Mouse (Mus musculus) monocyte, adult 2 months (primary cell): Measurements from ENCODE around the gene Dnajb2.
A peak's percentile ranks its signal among the peaks of the same experiment; 100 is the strongest.

ENCODE experiments used
- DNase-seq, 2 experiments: peaks; one replicate each; pipeline ENCODE4 v3.0.0; 2022; ENCODE audit warnings: low spot score in 2 of 2, low read depth in 1 of 2

Dnajb2 gene

GRCm38 (mm10) chr1:75236117-75237050, at the start of gene Dnajb2:
Gene Dnajb2, plus strand, starts transcription at chr1:75236406.
- DNase-seq, result peak in 1 of 2 experiments; percentile 58

DNA sequence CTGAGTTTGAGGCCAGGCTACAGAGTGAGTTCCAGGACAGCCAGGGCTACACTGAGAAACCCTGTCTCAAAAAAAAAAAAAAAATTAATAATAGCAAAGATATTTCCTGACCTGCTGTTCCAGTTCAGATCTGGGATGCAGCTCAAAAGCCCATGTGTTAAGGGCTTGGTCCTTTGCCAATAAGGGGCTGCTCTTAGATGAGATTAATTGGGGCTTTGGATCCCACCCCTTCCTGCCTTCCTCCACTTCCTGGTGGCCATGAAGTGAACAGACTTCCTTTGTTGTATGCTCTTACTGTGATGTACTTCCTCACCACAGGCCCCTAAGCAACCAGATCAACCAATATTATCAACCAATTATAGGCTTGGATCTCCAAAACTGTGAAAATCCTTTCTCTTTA, 49.1 kb upstream of the Dnajb2 start:
- DNase-seq, result no peak

- peak; percentile 49 to 70 for DNase-seq
Observed at GRCm38 (mm10) chr1:75187914-75188483, 48.2 kb upstream of the Dnajb2 start.

DNA sequence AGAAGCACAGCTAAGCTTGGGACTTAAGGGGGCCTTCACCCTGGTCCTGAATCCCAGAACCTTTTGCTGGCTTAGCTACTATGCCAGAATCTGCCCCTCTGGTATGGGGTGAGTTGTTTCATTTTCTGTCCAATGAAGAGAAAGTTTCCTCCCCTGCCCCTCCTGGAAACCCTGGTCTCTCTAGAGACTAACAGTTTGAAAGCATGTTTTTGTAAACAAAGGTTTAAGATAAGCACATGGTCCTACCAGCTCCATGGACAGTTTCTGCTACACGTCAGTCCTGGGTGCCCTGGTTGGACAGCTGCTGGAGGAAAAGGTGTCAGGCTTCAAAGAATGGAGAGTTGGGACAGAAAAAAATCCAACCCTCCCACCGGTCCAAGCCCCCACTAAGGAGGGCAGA, 45.6 kb upstream of the Dnajb2 start:
- DNase-seq, result no peak

DNA sequence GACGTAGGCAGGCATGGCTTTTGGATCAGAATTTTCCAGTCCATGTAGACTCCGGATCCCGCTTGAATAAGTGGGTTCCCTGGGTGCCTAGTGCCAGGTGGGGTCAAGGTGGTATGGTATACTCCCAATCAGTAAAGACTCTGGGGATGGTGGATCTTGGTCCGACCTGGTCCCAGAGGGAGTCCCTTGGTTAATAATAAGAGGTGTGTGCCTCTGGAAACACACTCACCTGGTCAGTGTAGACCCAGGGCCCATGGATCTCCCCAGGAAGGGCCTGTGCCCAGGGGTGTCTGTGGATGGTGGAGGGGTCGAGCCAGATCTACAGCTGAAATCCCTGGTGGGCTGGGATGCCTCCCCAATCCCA, 45.0 kb upstream of the Dnajb2 start:
- DNase-seq, result no peak

- DNase-seq, result peak; percentile 90 to 93
Observed at GRCm38 (mm10) chr1:75191622-75192402, 44.4 kb upstream of the Dnajb2 start, which contains the start of the genes Ankzf1 and Atg9a. Gene Ankzf1, plus strand, starts transcription at chr1:75192151. Gene Atg9a, minus strand, starts transcription at chr1:75192196.

DNA sequence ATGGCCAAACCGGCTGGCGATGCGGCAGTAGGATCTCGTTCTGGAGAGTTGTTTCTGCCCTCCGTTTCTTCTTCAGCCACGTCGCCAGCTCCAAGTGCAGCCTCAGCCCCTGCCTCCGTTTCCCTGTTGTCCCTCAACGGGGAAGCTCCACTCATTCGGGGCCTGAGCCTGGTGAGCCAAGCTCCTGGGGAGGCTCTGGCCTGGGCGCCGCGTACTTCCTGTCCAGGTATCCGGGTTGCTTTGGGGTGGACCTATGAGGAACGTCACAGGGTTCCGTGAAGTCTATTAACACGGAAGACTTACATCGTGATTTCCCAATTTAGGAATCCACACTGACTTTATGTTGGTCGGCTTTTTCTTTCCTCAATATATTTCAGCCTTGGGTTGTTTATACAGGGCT, 43.8 kb upstream of the Dnajb2 start:
- peak in 1 of 2 experiments; percentile 37 for DNase-seq

DNA sequence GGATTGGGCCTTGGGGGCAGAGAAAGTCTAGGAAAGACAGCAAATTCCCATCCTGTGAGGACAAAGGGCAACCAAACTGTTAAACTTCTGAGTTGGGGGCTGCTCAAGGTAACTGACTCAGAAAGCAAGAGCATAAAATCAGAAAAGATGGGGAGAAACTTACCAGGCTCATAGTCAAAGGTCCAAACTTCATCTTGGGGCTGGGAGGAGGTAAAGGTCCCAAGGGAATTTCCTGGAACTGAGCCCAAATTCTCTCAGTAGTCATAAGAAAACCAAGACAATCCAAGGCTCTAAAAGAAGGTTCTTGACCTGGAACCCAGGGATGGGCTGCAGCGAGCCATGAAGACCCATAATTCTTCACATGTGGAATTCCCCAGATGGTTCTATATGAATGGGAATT, 35.0 kb upstream of the Dnajb2 start:
- DNase-seq, result no peak

- peak in 1 of 2 experiments; percentile 31 for DNase-seq
Observed at GRCm38 (mm10) chr1:75208967-75209678, 27.1 kb upstream of the Dnajb2 start.

DNA sequence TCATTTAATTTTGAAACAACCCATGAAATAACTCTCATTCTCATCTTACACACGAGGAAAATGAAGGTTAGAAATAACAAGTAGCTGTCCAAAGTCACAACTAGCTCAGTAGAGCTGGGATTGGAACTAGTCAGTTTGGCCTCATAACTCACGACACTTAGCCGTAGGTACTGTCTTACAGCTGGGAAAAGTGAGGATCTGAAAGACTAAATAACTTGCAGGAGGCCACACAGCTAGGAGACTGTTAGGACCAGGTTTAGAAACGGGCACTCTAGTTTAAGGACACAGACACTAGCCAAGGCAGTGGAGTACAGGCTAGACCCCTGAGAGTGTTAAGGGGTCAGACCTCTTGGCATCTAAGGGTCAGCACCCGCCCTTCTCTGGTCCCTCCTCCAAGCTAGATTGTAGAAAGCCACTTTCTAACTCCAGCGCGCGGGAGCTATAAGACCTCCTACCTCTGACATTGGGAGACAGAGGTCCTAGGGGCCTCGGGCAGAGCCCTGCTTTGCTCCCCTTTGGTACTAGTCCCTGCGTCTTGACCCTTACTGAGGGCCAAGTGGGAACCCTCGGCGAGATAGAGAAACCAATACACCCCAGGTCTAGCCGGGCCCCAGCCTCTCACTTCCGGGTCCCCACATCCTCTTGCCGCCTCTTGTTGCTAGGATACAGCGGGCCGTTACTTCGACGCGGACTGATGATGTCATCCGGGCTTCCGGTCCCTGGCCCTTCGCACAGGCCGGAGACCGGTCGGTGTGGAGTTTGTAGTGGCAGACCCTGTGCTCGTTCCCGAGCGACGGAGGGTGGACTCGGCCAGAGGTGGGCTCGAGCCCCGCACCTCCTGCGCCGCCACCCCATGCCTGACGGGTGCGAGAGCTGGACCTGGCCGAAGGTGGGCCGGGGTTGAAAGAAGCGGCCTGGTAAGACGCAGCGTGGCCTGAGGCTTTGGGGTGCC, 25.8 kb upstream of the Dnajb2 start, which contains the start of the genes Glb1l and Stk16:
Gene Glb1l (minus strand): TSS at position 678 of the 952 bp plus-strand sequence.
Gene Stk16 (plus strand): TSS at position 703 of the 952 bp plus-strand sequence.
- peak; percentile 82 to 93 for DNase-seq

- DNase-seq, result no peak
Observed at GRCm38 (mm10) chr1:75211141-75211708, 25.0 kb upstream of the Dnajb2 start.

DNA sequence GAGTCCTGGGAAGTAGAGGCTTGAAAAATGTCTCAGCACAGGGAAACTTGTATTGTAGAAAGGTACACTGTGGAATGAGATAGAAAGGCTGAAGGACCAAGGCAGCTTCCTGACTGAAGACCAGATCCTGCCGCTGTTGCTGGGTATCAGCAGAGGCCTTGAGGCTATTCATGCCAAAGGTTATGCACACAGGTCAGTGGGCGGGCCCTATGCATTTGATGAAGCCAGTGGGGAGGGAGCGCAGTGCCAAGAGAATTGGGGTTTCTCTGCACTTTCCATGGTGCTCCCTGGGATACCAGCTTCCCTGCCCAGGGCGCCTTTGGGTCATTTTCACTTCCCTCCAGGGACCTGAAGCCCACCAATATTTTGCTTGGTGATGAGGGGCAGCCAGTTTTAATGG, 23.7 kb upstream of the Dnajb2 start:
- no peak for DNase-seq

DNA sequence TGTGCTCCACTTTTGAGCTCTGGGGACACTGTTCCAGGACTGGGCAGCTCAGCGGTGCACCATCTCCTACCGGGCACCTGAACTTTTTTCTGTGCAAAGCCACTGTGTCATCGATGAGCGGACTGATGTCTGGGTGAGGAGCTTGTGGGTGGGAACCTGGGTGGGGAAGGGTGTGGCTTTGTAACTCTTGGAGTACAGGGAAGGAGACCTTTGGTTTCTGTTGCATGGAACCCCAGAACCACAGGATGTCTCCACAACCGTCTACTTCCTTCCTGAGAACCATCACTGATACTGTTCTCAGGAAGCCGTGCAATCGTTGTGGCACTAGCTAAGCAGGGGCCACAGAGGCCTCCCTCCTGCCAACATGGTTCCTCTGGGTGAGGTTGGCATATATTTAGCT, 23.1 kb upstream of the Dnajb2 start:
- DNase-seq, result no peak

GRCm38 (mm10) chr1:75214442-75214841, 21.8 kb upstream of the Dnajb2 start:
- no peak for DNase-seq

DNA sequence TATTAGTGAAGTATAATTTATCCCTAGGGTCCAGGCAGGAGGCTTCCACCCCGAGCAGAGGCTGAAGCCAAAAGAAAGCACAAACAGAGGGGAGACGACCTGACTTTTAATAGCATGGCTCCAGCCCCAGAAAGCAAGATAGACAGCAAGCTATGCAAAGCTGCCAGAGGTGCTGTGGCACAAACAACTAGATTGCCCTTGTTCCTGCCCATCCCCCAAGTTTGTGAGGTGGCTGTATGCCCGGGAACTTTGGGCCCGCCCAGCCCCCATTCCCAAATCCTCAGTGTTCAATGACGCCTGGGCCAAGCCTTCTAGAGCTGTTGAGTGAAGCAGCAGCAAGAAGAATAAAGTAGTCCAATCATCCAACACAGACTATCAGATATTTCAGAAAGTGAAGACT, 21.3 kb upstream of the Dnajb2 start:
- no peak for DNase-seq

DNA sequence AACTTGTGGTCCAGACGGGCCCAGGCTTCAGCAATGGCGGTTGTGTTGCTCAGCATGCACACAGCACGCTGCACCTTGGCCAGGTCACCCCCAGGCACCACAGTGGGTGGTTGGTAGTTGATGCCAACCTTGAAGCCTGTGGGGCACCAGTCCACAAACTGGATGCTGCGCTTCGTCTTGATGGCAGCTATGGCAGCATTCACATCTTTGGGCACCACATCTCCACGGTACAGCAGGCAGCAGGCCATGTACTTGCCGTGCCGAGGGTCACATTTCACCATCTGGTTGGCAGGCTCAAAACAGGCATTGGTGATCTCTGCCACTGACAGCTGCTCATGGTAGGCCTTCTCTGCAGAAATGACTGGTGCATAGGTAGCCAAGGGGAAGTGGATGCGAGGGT, 20.4 kb upstream of the Dnajb2 start:
- no peak for DNase-seq

DNA sequence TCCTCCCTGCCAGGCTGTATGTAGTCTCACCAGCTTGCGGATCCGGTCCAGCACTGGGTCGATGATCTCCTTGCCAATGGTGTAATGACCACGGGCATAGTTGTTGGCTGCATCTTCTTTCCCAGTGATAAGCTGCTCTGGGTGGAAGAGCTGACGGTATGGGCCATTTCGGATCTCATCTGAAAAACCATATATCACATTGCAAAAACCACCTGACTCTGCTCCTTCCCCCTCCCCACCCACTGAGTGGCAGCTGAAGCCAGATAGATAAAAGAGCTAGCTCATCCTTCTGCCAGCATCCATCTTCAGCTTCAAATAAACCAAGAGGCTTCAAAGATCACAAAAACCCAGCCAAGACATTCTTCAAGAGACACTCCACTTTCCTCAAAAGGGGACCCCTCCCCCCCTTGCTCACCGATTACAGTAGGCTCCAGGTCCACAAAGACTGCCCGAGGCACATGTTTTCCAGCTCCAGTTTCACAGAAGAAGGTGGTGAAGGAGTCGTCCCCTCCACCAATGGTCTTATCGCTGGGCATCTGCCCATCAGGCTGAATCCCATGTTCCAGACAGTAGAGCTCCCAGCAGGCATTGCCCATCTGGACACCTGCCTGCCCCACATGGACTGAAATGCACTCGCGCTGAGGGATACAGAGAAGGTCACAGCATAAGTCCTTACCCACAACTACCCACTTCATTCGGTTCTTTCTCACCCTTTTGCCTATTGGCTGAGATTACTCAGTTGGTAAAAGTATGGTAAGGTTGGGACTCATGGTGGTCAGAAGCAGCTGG, 19.2 kb upstream of the Dnajb2 start:
- DNase-seq, result no peak

DNA sequence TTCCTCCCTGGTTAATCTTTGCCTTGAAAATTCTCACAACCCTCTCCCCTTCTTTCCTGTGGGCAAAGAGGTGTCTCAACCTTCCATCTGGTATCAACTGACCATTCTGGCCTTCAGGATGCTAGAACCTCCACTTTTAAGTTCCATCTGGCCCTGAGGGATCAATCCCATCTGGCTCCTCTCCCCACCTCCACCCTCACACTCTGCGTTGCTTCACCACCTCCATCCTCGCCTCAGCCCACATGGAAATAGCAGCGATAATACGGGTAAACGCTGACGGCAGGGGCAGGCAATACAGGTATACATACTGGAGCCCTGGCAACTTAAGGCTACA, 18.3 kb upstream of the Dnajb2 start:
- no peak for DNase-seq
